In genomic region chr12:83055690-83056089, GRCm38 (mm10) we compare ENCODE assay signal across 18 mouse cellular contexts.
"Had no signal": no experiment of that assay in that cellular context is flagged by ENCODE, and none has a peak within 500 bp of the region (broad histone marks: within the 10 kb centered on the region; RNA-seq: fewer than 3 reads in every experiment).

No protein-coding gene starts in this region.

- H3K27me3 ChIP-seq: midbrain, embryonic 12.5 days; neural tube, embryonic 15.5 days had no signal

- DNase-seq: lung, adult 18-20 months; lung, embryonic 14.5 days; lung, postnatal 10 days; lung, postnatal 4 days; midbrain, embryonic 14.5 days; right cerebral cortex, adult 18-20 months; right cerebral cortex, postnatal 25 days; right cerebral cortex, postnatal 4 days; spleen, adult 18-20 months; thymus, adult 18-20 months; thymus, postnatal 14 days; thymus, postnatal 36 days had no signal

- H3K9me3 ChIP-seq: neural tube, embryonic 15.5 days had no signal

- H3K36me3 ChIP-seq: midbrain, embryonic 10.5 days; midbrain, embryonic 12.5 days; neural tube, embryonic 13.5 days; neural tube, embryonic 15.5 days had no signal

- H3K4me1 ChIP-seq: midbrain, embryonic 10.5 days; midbrain, embryonic 12.5 days; neural tube, embryonic 15.5 days had no signal

- H3K27ac ChIP-seq: midbrain, embryonic 10.5 days; midbrain, embryonic 12.5 days; neural tube, embryonic 13.5 days; neural tube, embryonic 15.5 days had no signal

- H3K4me2 ChIP-seq: lung, embryonic 14.5 days; midbrain, embryonic 12.5 days; neural tube, embryonic 13.5 days; neural tube, embryonic 15.5 days had no signal

- H3K9ac ChIP-seq: lung, embryonic 14.5 days; midbrain, embryonic 12.5 days; neural tube, embryonic 13.5 days; neural tube, embryonic 15.5 days had no signal

- H3K4me3 ChIP-seq: midbrain, embryonic 10.5 days; midbrain, embryonic 12.5 days; myocyte; neural tube, embryonic 13.5 days; neural tube, embryonic 15.5 days had no signal

- ATAC-seq: midbrain, embryonic 16.5 days had no signal
